Mouse (Mus musculus): ENCODE results near the gene Rdh13.

GRCm38 (mm10) chr7:4397730-4398129 is 47.7 kb downstream of the Rdh13 start, which contains the start of gene Gp6:
- TF ChIP-seq USF1 (IDR thresholded peaks at IDR 0.05; ENCODE audit: low read depth) (no peak), POLR2A (IDR thresholded peaks at IDR 0.05; ENCODE audit: insufficient read length, low read depth) (no peak), MYOG (IDR thresholded peaks at IDR 0.05; ENCODE audit: control insufficient read depth in 1 of 3, insufficient read depth in 1 of 3, insufficient read length in 2 of 3, low read depth in 2 of 3) (no peak), E2F4 (IDR thresholded peaks at IDR 0.05; ENCODE audit: insufficient read depth) (no peak), MYOD1 (IDR thresholded peaks at IDR 0.05; ENCODE audit: control insufficient read depth in 1 of 3, insufficient read length in 2 of 3, low read depth in 2 of 3) (no peak), CEBPB (IDR thresholded peaks at IDR 0.05; ENCODE audit: insufficient read depth, poor library complexity, severe bottlenecking) (no peak), MAX (IDR thresholded peaks at IDR 0.05; ENCODE audit: low read depth) (no peak)

All from myocyte (in vitro differentiated cells).